Comparison of ENCODE assay signal across 8 mouse cellular contexts in genomic region chr4:129350644-129351043, GRCm38 (mm10). TPM values are rescaled to one million over a fixed set of nuclear protein-coding genes. Genes with fewer than 3 reads are reported as not detected.
A peak's percentile ranks its signal among the peaks of the same experiment; 100 is the strongest.
DNase-seq lines count a peak whose midpoint lies in the region; ATAC-seq and TF ChIP-seq lines count a peak whose summit lies in the region.

No protein-coding gene starts in this region.

- TF ChIP-seq EP300 in lung, postnatal 0 days (IDR thresholded peaks at IDR 0.05) = no peak

- ATAC-seq in forebrain, embryonic 14.5 days = peak; percentile 81
- ATAC-seq in lung, postnatal 0 days = peak; percentile 85

- peak; percentile 98 for TF ChIP-seq CTCF in lung, postnatal 0 days (IDR thresholded peaks at IDR 0.05)

- no peaks in the 10 kb centered on the region for H3K9me3 ChIP-seq in forebrain, embryonic 14.5 days (replicated peaks; ENCODE audit: control insufficient read depth, low read length)
- no peaks in the 10 kb centered on the region for H3K9me3 ChIP-seq in lung, postnatal 0 days (ENCODE audit: low read length)

- H3K36me3 ChIP-seq in forebrain, embryonic 14.5 days (ENCODE audit: control insufficient read depth, insufficient read depth, low read length) = peaks cover 38% of the 10 kb centered on the region
- H3K36me3 ChIP-seq in lung, postnatal 0 days (ENCODE audit: insufficient read depth, low read length) = 0 out of 2 replicates have a peak, but pooled peaks cover 6% of the 10 kb centered on the region

- H3K27ac ChIP-seq in forebrain, embryonic 14.5 days (ENCODE audit: low read depth, low read length) = no peak overlapping the region
- no peak overlapping the region for H3K27ac ChIP-seq in lung, postnatal 0 days (ENCODE audit: low read length)

- no peak overlapping the region for H3K4me2 ChIP-seq in forebrain, embryonic 14.5 days (ENCODE audit: low read length)
- H3K4me2 ChIP-seq in lung, postnatal 0 days (replicated peaks; ENCODE audit: low read depth, low read length) = no peak overlapping the region

- no peak overlapping the region for H3K9ac ChIP-seq in forebrain, embryonic 14.5 days (ENCODE audit: low read length)
- H3K9ac ChIP-seq in lung, postnatal 0 days (replicated peaks; ENCODE audit: low read depth) = no peak overlapping the region

- no peaks in the 10 kb centered on the region for H3K4me1 ChIP-seq in forebrain, embryonic 14.5 days (ENCODE audit: control insufficient read depth, insufficient read depth, low read length)
- H3K4me1 ChIP-seq in lung, postnatal 0 days (ENCODE audit: insufficient read depth, low read depth, low read length) = no peaks in the 10 kb centered on the region

- DNase-seq in ES-CJ7 (ENCODE audit: low read depth, low spot score) = peak; percentile 70
- DNase-seq in c-Kit-positive CD71-positive TER-119-positive erythroid progenitor cells, embryonic 14.5 days (ENCODE audit: low spot score) = peak; percentile 83
- peak; percentile 90 for DNase-seq in forebrain, embryonic 14.5 days (ENCODE audit: low spot score)
- peak; percentile 77 to 86 for DNase-seq in heart, postnatal 14 days
- DNase-seq in layer of hippocampus, adult 8-10 months (ENCODE audit: low spot score in 2 of 2) = peak; percentile 23 to 66
- DNase-seq in lung, postnatal 0 days (ENCODE audit: low spot score) = peak; percentile 85
- peak; percentile 72 for DNase-seq in retina, adult 2 months (ENCODE audit: low read depth, low spot score)
- peak; percentile 82 for DNase-seq in thymus, postnatal 14 days

- no peaks in the 10 kb centered on the region for H3K27me3 ChIP-seq in forebrain, embryonic 14.5 days (replicated peaks; ENCODE audit: control insufficient read depth, insufficient read depth, low read length)
- no peaks in the 10 kb centered on the region for H3K27me3 ChIP-seq in lung, postnatal 0 days (replicated peaks; ENCODE audit: insufficient read depth, low read length)

- no peak overlapping the region for H3K4me3 ChIP-seq in forebrain, embryonic 14.5 days (ENCODE audit: low read depth, low read length)
- H3K4me3 ChIP-seq in lung, postnatal 0 days (ENCODE audit: low read depth, low read length) = no peak overlapping the region

- intact Hi-C loops in heart, postnatal 14 days (cut with DNase I) = loop anchor here (1.0 kb wide), 1 partner anchor 105 kb away; no protein-coding TSS in a partner anchor

- WGBS in forebrain, embryonic 14.5 days = 6% methylated on average over 1 of the region's 1 CpGs
- 10% methylated on average over 1 of the region's 1 CpGs for WGBS in lung, postnatal 0 days

RNA-seq across cellular contexts. Expression of gene Zbtb8os, which starts 15.1 kb away (rescaled TPM):
- 27.7 and 37.1 TPM in 2 replicates for polyA plus RNA-seq in forebrain, embryonic 14.5 days (2014; fragmentation: Nextera tagmentation; extraction: Ambion mirVana)
- total RNA-seq in heart, postnatal 14 days (2021) = 10 to 100 TPM; 20.7 to 20.9 TPM
- 10 to 100 TPM; 30.7 to 32.4 (median 31.6) TPM for total RNA-seq in layer of hippocampus, adult 8-10 months (2022)
- polyA plus RNA-seq in lung, postnatal 0 days (2015; fragmentation: Nextera tagmentation; extraction: Ambion mirVana) = 32.3 and 36.5 TPM in 2 replicates

RNA-seq across cellular contexts. Expression of gene Rbbp4, which starts 15.5 kb away (rescaled TPM):
- polyA plus RNA-seq in forebrain, embryonic 14.5 days (2014; fragmentation: Nextera tagmentation; extraction: Ambion mirVana) = 428 and 447 TPM in 2 replicates
- 100 to 1,000 TPM in 1 of 2 experiments, 10 to 100 TPM in 1; 82.5 to 105 TPM for total RNA-seq in heart, postnatal 14 days (2021)
- 100 to 1,000 TPM; 114 to 129 (median 116) TPM for total RNA-seq in layer of hippocampus, adult 8-10 months (2022)
- 159 and 182 TPM in 2 replicates for polyA plus RNA-seq in lung, postnatal 0 days (2015; fragmentation: Nextera tagmentation; extraction: Ambion mirVana)

RNA-seq across cellular contexts. Expression of gene Zbtb8a, which starts 27.3 kb away (rescaled TPM):
- polyA plus RNA-seq in forebrain, embryonic 14.5 days (2014; fragmentation: Nextera tagmentation; extraction: Ambion mirVana) = 5.8 and 6.6 TPM in 2 replicates
- total RNA-seq in heart, postnatal 14 days (2021) = 1 to 10 TPM; 4.4 to 4.7 TPM
- 1 to 10 TPM; 2.5 to 4.5 (median 2.9) TPM for total RNA-seq in layer of hippocampus, adult 8-10 months (2022)
- polyA plus RNA-seq in lung, postnatal 0 days (2015; fragmentation: Nextera tagmentation; extraction: Ambion mirVana) = 15.6 and 16.9 TPM in 2 replicates
